Mouse (Mus musculus) spleen, adult 2 months (tissue): ENCODE measurements at regions not wholly inside any gene's neighbourhood (a gene's known extent, or its start where the extent isn't known, plus 50 kb on each side); places are given as distances from the start of the nearest gene placed in this dataset.

Experiments used
- CTCF ChIP-seq: fragments of 200-500 bp; IDR thresholded peaks from 2 replicates; pipeline ENCODE4 v1.5.1; 2011; ENCODE audit warnings: mild to moderate bottlenecking, inconsistent platforms; ENCODE audit not compliant: insufficient read depth, insufficient read length, insufficient replicate concordance; ENCODE audit errors: extremely low read depth
- POLR2A ChIP-seq: fragments of 200-500 bp; IDR thresholded peaks from 2 replicates; pipeline ENCODE4 v1.6.1; 2011; ENCODE audit warnings: low read depth, low read length, inconsistent platforms

DNA sequence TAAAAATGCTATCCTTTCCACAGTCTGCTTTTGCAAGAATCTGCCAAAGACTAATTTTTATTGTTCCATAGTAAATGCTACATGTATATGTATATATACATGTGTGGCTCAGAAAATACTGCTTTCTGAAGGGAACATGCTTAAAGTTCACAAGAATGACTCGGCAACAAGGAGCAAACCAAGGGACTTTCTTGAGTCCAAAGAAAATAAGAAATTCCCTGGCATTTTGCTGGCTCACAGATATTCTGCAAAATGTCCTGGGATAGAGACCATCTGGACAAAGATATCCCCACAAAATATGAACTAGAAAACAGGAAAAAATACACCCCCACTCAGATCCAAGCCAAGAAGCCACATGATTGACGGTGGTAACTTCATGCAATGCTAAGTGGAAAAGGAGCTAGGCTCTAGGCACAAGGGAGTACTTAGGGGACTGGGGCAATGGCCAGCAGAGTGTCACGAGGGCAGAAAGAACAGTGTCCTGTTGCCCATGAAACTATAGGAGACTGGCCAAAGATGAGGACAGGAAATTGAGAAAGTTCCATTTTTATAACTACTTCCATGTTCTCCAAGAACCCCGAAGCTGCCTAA lies 274.3 kb upstream of the Acvr2a start:
- no peak for TF ChIP-seq POLR2A
- TF ChIP-seq CTCF = no peak
